Mouse (Mus musculus) liver, postnatal 0 days (tissue): ENCODE measurements at regions not wholly inside any gene's neighbourhood (a gene's known extent, or its start where the extent isn't known, plus 50 kb on each side); places are given as distances from the start of the nearest gene placed in this dataset.

Experiments used
- ATAC-seq: fragments of 200-750 bp; cut with Nextera tagmentation; 2 replicates; pipeline ENCODE4 v1.8.0; 2017; ENCODE audit warnings: mild to moderate bottlenecking, moderate library complexity
- DNase-seq: peaks from one replicate; pipeline ENCODE4 v3.0.0-alpha.2; 2016
- H3K27ac ChIP-seq: fragments of 300-500 bp; sonication (generic); 2 replicates; pipeline ENCODE4 v1.5.1; 2014; ENCODE audit warnings: antibody characterized with exemption, moderate library complexity, mild to moderate bottlenecking, low read depth
- H3K27me3 ChIP-seq: fragments of 300-500 bp; sonication (generic); 2 replicates; pipeline ENCODE4 v1.6.1; 2014; ENCODE audit warnings: low read length, control low read depth, mixed read lengths; ENCODE audit not compliant: insufficient read depth
- H3K36me3 ChIP-seq: fragments of 300-500 bp; sonication (generic); replicated peaks from 2 replicates; pipeline ENCODE4 v1.6.1; 2014; ENCODE audit warnings: mild to moderate bottlenecking, control low read depth, low read length, moderate library complexity, mixed read lengths; ENCODE audit not compliant: insufficient read depth
- H3K4me1 ChIP-seq: fragments of 300-500 bp; sonication (generic); 2 replicates; pipeline ENCODE4 v1.6.1; 2014; ENCODE audit warnings: antibody characterized with exemption, mild to moderate bottlenecking, control low read depth; ENCODE audit not compliant: insufficient read depth
- H3K4me2 ChIP-seq: fragments of 300-500 bp; sonication (generic); 2 replicates; pipeline ENCODE4 v1.6.1; 2014; ENCODE audit warnings: low read depth, mild to moderate bottlenecking, low read length, moderate library complexity, mixed read lengths
- H3K4me3 ChIP-seq: fragments of 300-500 bp; sonication (generic); 2 replicates; pipeline ENCODE4 v1.5.1; 2014; ENCODE audit warnings: low read depth, low read length
- H3K9ac ChIP-seq: fragments of 300-500 bp; sonication (generic); replicated peaks from 2 replicates; pipeline ENCODE4 v1.6.1; 2014; ENCODE audit warnings: mild to moderate bottlenecking, moderate library complexity
- H3K9me3 ChIP-seq: fragments of 300-500 bp; sonication (generic); 2 replicates; pipeline ENCODE4 v1.6.1; 2016; ENCODE audit warnings: mild to moderate bottlenecking, control low read depth, low read length, mixed read lengths
- CTCF ChIP-seq: sonication (generic); IDR thresholded peaks from 2 replicates; pipeline ENCODE4 v1.5.1; 2016; ENCODE audit warnings: antibody characterized with exemption, low read depth
- EP300 ChIP-seq: IDR thresholded peaks from 2 replicates; pipeline ENCODE4 v1.6.1; 2016; ENCODE audit warnings: antibody characterized with exemption, low read depth, mild to moderate bottlenecking
- WGBS: fragments of 180-500 bp; shearing (Covaris S2); extraction: QIAGEN DNeasy Blood & Tissue Kit; methylation state at CpG from one replicate; pipeline ENCODE4 v1.1.7; 2014; ENCODE audit not compliant: insufficient replicate concordance; 5-methylcytosine and 5-hydroxymethylcytosine counted together

DNA sequence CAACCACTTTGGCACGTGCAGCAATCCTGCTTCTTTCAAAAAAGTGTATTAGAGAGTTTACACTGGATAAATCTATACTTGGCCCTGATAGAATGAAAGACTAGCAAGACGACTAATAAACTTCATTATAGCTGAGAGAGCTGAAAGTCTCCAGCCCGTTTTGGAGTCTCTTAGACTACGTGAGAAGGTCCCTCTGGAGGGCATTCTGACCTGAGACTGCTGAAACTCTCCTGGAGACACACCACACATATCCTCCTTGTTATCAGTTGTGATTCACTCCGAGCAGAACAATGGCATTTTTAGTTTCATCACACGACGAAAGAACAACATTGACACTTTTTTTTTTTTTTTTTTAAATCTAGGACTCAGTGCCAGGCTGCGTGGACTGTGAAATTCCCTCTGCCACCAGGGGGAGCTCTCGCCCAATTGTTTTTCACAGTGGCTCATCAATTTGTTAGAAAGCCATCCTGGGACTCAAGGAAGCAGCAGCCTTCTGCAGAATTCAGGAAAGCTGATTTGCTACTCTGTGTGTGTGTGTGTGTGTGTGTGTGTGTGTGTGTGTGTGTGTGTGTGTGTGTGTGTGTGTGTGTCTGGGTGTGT, 1467.0 kb upstream of the Slc10a2 start:
- H3K9ac ChIP-seq = no peak overlapping the region
- 24% methylated on average over 9 of the region's 9 CpGs for WGBS
- H3K27me3 ChIP-seq = no peaks in the 10 kb centered on the region
- H3K36me3 ChIP-seq = no peaks in the 10 kb centered on the region
- H3K4me3 ChIP-seq = no peak overlapping the region
- H3K4me1 ChIP-seq = no peaks in the 10 kb centered on the region
- no peaks in the 10 kb centered on the region for H3K9me3 ChIP-seq
- TF ChIP-seq EP300 (no peak), CTCF (peak; percentile 76)
- DNase-seq (peak; percentile 78), ATAC-seq (0 out of 2 replicates have a peak, but pooled peaks have one; percentile 19)
- no peak overlapping the region for H3K27ac ChIP-seq
- H3K4me2 ChIP-seq = no peak overlapping the region

DNA sequence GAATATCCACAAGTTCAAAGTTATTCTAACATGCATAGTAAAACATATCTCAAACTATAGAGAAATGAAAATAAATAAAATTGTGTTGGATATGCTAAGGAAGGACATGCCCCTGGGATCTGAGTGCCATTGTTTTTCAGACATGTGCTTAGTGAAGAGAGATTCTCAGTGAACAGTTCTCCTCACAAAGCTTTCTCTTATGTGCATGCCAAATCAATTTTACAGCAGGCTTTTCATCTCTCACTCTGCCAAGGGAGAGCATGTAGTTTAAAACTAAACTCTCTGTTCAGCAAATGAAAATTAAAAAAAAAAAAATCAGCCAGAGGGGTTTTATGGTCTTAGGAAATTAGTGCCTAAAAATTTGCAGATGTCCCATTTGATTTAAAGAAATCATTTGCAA, 1445.8 kb upstream of the Slc10a2 start:
- Histone ChIP-seq H3K4me2 (no peak overlapping the region), H3K36me3 (no peaks in the 10 kb centered on the region), H3K9me3 (no peaks in the 10 kb centered on the region), H3K9ac (no peak overlapping the region), H3K27ac (no peak overlapping the region), H3K4me1 (no peaks in the 10 kb centered on the region), H3K27me3 (no peaks in the 10 kb centered on the region), H3K4me3 (no peak overlapping the region)
- TF ChIP-seq CTCF = no peak
- no peak for TF ChIP-seq EP300
- DNase-seq = no peak
- no peak for ATAC-seq

DNA sequence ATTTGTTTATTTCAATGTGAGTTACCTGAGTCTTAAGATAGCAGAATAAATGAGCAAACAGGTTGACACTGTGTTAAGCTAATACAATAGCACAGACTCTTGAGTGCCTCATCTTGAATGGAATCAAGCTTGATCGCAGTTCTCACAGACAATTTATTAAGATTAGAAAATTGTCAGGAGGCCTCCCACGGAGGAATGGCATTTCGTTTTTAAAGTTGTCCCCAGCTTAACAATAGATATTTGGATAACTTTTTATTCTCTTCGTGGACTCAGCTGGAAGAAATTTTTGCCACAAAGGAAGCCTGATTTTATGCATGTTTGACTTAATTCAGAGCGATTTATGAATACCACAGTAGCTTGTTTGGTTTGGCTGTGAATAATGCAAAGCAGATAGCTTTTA, 1422.0 kb upstream of the Slc10a2 start:
- no peaks in the 10 kb centered on the region for H3K4me1 ChIP-seq
- 67% methylated on average over 5 of the region's 5 CpGs for WGBS
- no peaks in the 10 kb centered on the region for H3K9me3 ChIP-seq
- no peak overlapping the region for H3K4me3 ChIP-seq
- H3K36me3 ChIP-seq = no peaks in the 10 kb centered on the region
- H3K9ac ChIP-seq = no peak overlapping the region
- DNase-seq (no peak), ATAC-seq (no peak)
- no peak overlapping the region for H3K4me2 ChIP-seq
- H3K27ac ChIP-seq = no peak overlapping the region
- no peak for TF ChIP-seq CTCF
- TF ChIP-seq EP300 = no peak
- no peaks in the 10 kb centered on the region for H3K27me3 ChIP-seq

DNA sequence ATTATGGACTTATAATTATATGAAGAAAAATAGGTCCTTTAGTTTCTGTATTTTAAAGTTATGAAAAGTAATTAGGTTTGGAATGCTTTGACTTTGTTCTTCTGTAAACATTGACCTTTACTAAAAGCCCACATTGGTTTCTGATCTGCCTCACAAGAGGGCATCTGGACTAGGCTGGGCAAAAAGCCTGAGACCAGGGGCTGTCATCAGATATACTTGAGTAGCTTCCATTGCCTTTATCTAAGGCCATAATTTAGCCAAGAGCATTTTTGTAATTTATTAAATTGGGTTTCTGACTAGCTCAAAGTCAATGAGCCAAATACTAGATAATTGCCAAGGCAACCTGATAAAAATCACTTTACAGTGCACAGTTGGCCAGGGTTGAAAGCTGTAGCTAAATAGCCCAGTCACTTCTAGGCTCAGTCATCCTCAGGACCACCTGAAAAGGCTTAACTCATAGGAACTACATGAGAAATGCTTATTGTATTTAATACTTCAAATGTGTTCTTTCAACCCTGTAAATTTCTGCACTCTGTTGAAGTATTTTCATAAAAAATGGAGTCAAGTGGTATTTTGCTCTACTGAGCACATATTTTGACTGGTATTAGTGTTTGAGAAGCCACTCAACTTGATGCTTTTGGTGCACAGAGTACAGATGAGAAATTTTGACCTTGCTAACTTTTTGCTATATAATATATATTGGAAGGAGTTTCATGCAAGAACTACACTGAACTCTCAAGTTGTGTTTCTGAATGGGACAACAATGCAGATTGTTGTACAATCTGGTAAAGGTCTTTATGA, 1410.9 kb upstream of the Slc10a2 start:
- Histone ChIP-seq H3K4me2 (no peak overlapping the region), H3K9ac (no peak overlapping the region), H3K36me3 (no peaks in the 10 kb centered on the region), H3K4me3 (no peak overlapping the region), H3K9me3 (no peaks in the 10 kb centered on the region), H3K4me1 (no peaks in the 10 kb centered on the region), H3K27me3 (no peaks in the 10 kb centered on the region), H3K27ac (no peak overlapping the region)
- DNase-seq (no peak), ATAC-seq (no peak)
- TF ChIP-seq EP300 (no peak), CTCF (no peak)

DNA sequence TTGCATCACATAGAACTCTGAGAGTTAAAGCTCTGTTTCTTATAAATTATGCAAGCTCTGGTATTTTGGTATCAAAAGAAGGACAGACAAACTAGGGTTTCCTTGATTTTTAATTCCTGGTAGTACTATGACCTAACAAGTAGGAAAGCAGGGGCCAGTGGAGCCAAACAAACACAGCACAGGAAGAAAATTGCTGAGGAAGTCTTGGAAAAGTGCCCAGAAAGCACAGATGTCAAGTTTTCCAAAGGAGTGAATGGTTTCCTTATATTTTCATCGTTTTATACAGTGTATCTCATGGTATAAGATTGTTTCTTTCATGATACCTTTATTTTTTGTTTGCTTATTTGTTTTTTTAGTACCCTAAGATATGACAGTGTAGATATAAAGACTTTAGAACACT, 1387.3 kb upstream of the Slc10a2 start:
- no peak overlapping the region for H3K27ac ChIP-seq
- no peaks in the 10 kb centered on the region for H3K36me3 ChIP-seq
- no peaks in the 10 kb centered on the region for H3K9me3 ChIP-seq
- no peak for TF ChIP-seq EP300
- no peak for TF ChIP-seq CTCF
- DNase-seq = no peak
- no peak for ATAC-seq
- H3K4me1 ChIP-seq = no peaks in the 10 kb centered on the region
- no peak overlapping the region for H3K4me3 ChIP-seq
- 55% methylated on average over 1 of the region's 1 CpGs for WGBS
- H3K4me2 ChIP-seq = no peak overlapping the region
- no peak overlapping the region for H3K9ac ChIP-seq
- H3K27me3 ChIP-seq = no peaks in the 10 kb centered on the region

DNA sequence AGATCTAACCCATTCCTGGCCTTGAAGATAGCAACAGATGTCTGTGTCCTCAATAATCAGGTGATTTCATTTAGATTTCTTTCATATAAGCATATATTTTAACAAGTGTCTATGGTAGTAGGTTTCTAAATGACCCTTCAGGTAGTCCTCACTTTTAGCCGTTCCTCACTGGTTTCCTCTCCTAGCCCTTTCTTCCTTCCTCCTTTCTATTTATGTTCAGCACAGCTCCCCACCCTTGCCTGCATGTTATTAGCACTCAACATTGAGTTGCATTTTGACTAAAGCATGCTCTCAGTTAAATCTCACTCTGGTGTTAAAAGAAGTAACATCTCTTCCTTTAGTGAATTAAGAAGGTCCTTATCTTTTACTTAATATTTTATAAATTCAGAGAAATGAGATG, 1376.8 kb upstream of the Slc10a2 start:
- ATAC-seq (no peak), DNase-seq (no peak)
- no peak overlapping the region for H3K9ac ChIP-seq
- H3K4me1 ChIP-seq = no peaks in the 10 kb centered on the region
- no peak overlapping the region for H3K4me3 ChIP-seq
- no peaks in the 10 kb centered on the region for H3K9me3 ChIP-seq
- TF ChIP-seq CTCF (no peak), EP300 (no peak)
- no peak overlapping the region for H3K27ac ChIP-seq
- WGBS = 22% methylated on average over 1 of the region's 1 CpGs
- H3K36me3 ChIP-seq = no peaks in the 10 kb centered on the region
- H3K27me3 ChIP-seq = no peaks in the 10 kb centered on the region
- H3K4me2 ChIP-seq = no peak overlapping the region
